Mouse (Mus musculus): ENCODE measurements around the gene Tff2. TPM values are rescaled to one million over a fixed set of nuclear protein-coding genes. Genes with fewer than 3 reads are reported as not detected.

Tff2 gene
- total and polyA plus RNA-seq, 3 experiments: not detected

DNA sequence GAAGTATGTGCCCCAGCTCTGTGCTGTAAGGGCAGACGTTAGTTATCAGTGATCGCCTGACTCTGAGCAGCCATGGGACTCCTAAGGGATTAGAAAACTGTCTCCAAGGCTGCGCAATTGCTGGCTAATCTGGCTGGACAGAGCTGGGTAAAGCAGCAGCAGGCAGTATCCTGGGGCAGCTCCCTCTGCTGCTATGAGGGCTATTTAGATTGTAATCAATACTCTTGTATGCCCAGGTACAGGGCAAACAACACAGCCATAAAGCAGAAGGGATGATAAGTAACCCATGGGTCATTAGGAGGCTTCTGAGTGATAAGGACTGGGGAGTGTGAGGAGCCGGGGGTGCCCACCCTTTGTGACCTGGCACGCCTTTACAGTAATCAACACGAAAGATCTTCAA lies 9.2 kb downstream of the Tff2 start:
- Histone ChIP-seq H3K27ac (ENCODE audit: control insufficient read depth, low read depth, low read length) (no peak overlapping the region), H3K79me2 (ENCODE audit: control insufficient read depth, insufficient read depth, low read length, poor library complexity) (no peaks in the 10 kb centered on the region), H3K27me3 (ENCODE audit: control insufficient read depth in 1 of 2, insufficient read depth in 2 of 2, low read length in 2 of 2) (no peaks in the 10 kb centered on the region; a peak in 1 of 4 replicates), H3K4me1 (ENCODE audit: control insufficient read depth in 1 of 2, insufficient read depth in 2 of 2, low read length in 2 of 2) (0 out of 4 replicates have a peak, but pooled peaks cover 0 to 2% of the 10 kb centered on the region in 2 experiments), H3K36me3 (ENCODE audit: control insufficient read depth in 1 of 2, insufficient read depth in 2 of 2, low read length in 2 of 2) (no peaks in the 10 kb centered on the region), H3K9ac (ENCODE audit: control insufficient read depth, low read depth, low read length, poor library complexity, severe bottlenecking) (no peak overlapping the region), H3K9me3 (replicated peaks; ENCODE audit: insufficient read depth, low read length) (no peaks in the 10 kb centered on the region), H3K4me3 (ENCODE audit: control insufficient read depth in 1 of 2, insufficient read depth in 1 of 2, low read depth in 2 of 2, low read length in 2 of 2) (no peak overlapping the region)
- TF ChIP-seq UBTF (IDR thresholded peaks at IDR 0.05; ENCODE audit: borderline replicate concordance, insufficient read depth, low read depth, low read length) (no peak), HCFC1 (IDR thresholded peaks at IDR 0.05; ENCODE audit: low read depth, low read length) (no peak), E2F4 (IDR thresholded peaks at IDR 0.05; ENCODE audit: borderline replicate concordance, low read depth, low read length) (no peak)
- DNase-seq (ENCODE audit: low read depth, low spot score): no peak

GRCm38 (mm10) chr17:31133776-31134175 lies 10.3 kb downstream of the Tff2 start:
- Histone ChIP-seq H3K27ac (ENCODE audit: control insufficient read depth, low read depth, low read length) (no peak overlapping the region), H3K4me3 (ENCODE audit: control insufficient read depth in 1 of 2, insufficient read depth in 1 of 2, low read depth in 2 of 2, low read length in 2 of 2) (0 out of 4 replicates have a peak overlapping the region, but pooled peaks of 1 of the 2 experiments have one; percentile 7), H3K36me3 (ENCODE audit: control insufficient read depth in 1 of 2, insufficient read depth in 2 of 2, low read length in 2 of 2) (no peaks in the 10 kb centered on the region), H3K27me3 (ENCODE audit: control insufficient read depth in 1 of 2, insufficient read depth in 2 of 2, low read length in 2 of 2) (peaks cover 0 to 1% of the 10 kb centered on the region in 2 experiments; a peak in 2 of 4 replicates), H3K9me3 (replicated peaks; ENCODE audit: insufficient read depth, low read length) (no peaks in the 10 kb centered on the region), H3K79me2 (ENCODE audit: control insufficient read depth, insufficient read depth, low read length, poor library complexity) (no peaks in the 10 kb centered on the region), H3K9ac (ENCODE audit: control insufficient read depth, low read depth, low read length, poor library complexity, severe bottlenecking) (no peak overlapping the region), H3K4me1 (ENCODE audit: control insufficient read depth in 1 of 2, insufficient read depth in 2 of 2, low read length in 2 of 2) (0 out of 4 replicates have a peak, but pooled peaks cover 0 to 2% of the 10 kb centered on the region in 2 experiments)
- peak; percentile 72 for TF ChIP-seq NRF1 (IDR thresholded peaks at IDR 0.05; ENCODE audit: insufficient read depth, low read depth, low read length, poor library complexity, severe bottlenecking)
- TF ChIP-seq TAL1 (IDR thresholded peaks at IDR 0.05; ENCODE audit: low read length): peak; percentile 4; the same call in 1 of the 2 replicates
- TF ChIP-seq POLR2A (IDR thresholded peaks at IDR 0.05; ENCODE audit: control insufficient read depth in 1 of 2, insufficient read depth in 1 of 2, low read depth in 1 of 2, low read length in 2 of 2, poor library complexity in 1 of 2): no peak
- TF ChIP-seq ZC3H11A (IDR thresholded peaks at IDR 0.05; ENCODE audit: low read depth, low read length): no peak
- peak; percentile 74 for DNase-seq (ENCODE audit: low read depth, low spot score)

DNA sequence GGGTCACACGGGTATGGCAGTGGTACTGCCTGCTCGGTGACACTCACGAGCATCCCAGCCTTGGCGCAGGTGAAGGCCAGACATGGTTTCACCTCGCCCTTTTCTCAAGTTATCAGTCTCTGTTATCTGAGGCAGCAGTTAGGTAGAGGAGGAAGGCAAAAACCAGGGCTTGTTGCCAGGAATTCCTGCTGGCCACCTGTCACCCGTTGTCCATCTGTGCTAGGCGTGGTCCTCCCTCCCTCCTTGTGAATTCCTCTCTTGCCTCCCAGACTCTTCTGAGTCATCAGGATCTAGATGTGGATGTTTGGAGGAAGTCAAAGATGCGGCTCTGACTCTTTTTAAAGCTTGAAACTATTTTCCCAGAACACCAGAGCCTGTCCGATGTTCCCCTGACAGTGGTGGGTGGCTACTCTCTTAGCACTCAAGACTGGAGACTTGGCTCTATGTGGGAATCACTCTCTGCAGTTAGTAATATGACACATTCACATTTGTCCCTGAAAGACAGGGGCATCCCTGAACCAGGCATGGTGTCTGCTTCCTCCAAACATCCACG lies 12.7 kb downstream of the Tff2 start:
- H3K36me3 ChIP-seq (ENCODE audit: control insufficient read depth in 1 of 2, insufficient read depth in 2 of 2, low read length in 2 of 2): no peaks in the 10 kb centered on the region
- H3K79me2 ChIP-seq (ENCODE audit: control insufficient read depth, insufficient read depth, low read length, poor library complexity): no peaks in the 10 kb centered on the region
- no peaks in the 10 kb centered on the region for H3K9me3 ChIP-seq (replicated peaks; ENCODE audit: insufficient read depth, low read length)
- peaks cover 3 to 4% of the 10 kb centered on the region in 2 experiments; a peak in 3 of 4 replicates for H3K27me3 ChIP-seq (ENCODE audit: control insufficient read depth in 1 of 2, insufficient read depth in 2 of 2, low read length in 2 of 2)
- no peak overlapping the region for H3K27ac ChIP-seq (ENCODE audit: control insufficient read depth, low read depth, low read length)
- no peak overlapping the region for H3K9ac ChIP-seq (ENCODE audit: control insufficient read depth, low read depth, low read length, poor library complexity, severe bottlenecking)
- no peak overlapping the region for H3K4me3 ChIP-seq (ENCODE audit: control insufficient read depth in 1 of 2, insufficient read depth in 1 of 2, low read depth in 2 of 2, low read length in 2 of 2)
- no peaks in the 10 kb centered on the region for H3K4me1 ChIP-seq (ENCODE audit: control insufficient read depth in 1 of 2, insufficient read depth in 2 of 2, low read length in 2 of 2)
- no peak for DNase-seq (ENCODE audit: low read depth, low spot score)
- TF ChIP-seq BHLHE40 (IDR thresholded peaks at IDR 0.05; ENCODE audit: borderline replicate concordance, low read depth, low read length) (no peak), POLR2AphosphoS5 (IDR thresholded peaks at IDR 0.05; ENCODE audit: borderline replicate concordance, low read depth, low read length) (no peak), NELFE (IDR thresholded peaks at IDR 0.05; ENCODE audit: low read depth, low read length) (no peak), TCF12 (IDR thresholded peaks at IDR 0.05; ENCODE audit: low read depth, low read length) (no peak), KAT2A (conservative IDR thresholded peaks at IDR 0.05; ENCODE audit: low read depth, low read length) (no peak), ZNF384 (IDR thresholded peaks at IDR 0.05; ENCODE audit: low read depth, low read length) (no peak), E2F4 (IDR thresholded peaks at IDR 0.05; ENCODE audit: borderline replicate concordance, low read depth, low read length) (no peak), JUND (IDR thresholded peaks at IDR 0.05; ENCODE audit: low read depth, low read length) (no peak), SIN3A (IDR thresholded peaks at IDR 0.05; ENCODE audit: low read length) (no peak), MYC (IDR thresholded peaks at IDR 0.05; ENCODE audit: low read depth, low read length) (no peak), MEF2A (IDR thresholded peaks at IDR 0.05; ENCODE audit: extremely low read depth, insufficient replicate concordance, low read depth, low read length, poor library complexity, severe bottlenecking) (no peak), POLR2A (IDR thresholded peaks at IDR 0.05; ENCODE audit: control insufficient read depth in 1 of 2, insufficient read depth in 1 of 2, low read depth in 1 of 2, low read length in 2 of 2, poor library complexity in 1 of 2) (no peak), ETS1 (IDR thresholded peaks at IDR 0.05; ENCODE audit: low read depth, low read length) (no peak), ZC3H11A (IDR thresholded peaks at IDR 0.05; ENCODE audit: low read depth, low read length) (no peak), CHD2 (IDR thresholded peaks at IDR 0.05; ENCODE audit: low read length) (no peak), GABPA (IDR thresholded peaks at IDR 0.05; ENCODE audit: low read depth, low read length) (no peak), RCOR1 (IDR thresholded peaks at IDR 0.05; ENCODE audit: low read depth, low read length) (no peak), GATA1 (IDR thresholded peaks at IDR 0.05; ENCODE audit: low read depth, low read length) (no peak), MAFK (IDR thresholded peaks at IDR 0.05; ENCODE audit: borderline replicate concordance, low read depth, low read length) (no peak), MAX (IDR thresholded peaks at IDR 0.05; ENCODE audit: low read length) (no peak)
